Mouse (Mus musculus): ENCODE results near the gene Atp11a.

DNA sequence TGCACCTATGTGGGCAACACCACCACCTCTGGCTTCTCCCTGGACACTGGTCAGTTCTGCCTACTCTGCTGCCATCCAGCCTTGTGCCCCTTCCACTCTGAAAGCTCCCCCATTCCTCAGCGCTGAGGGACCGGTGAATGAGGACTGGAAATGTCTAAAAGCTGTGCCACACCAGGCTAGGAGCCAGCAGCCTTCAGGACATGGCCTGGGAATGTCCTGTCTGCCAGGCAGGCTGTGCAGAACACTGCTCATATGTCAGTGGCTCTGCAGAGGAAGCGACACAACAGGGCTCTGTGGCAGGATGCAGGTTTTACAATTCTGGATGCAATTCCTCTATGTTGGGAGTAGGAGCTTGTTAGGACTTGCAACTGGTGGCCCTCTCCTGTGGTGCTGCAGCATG lies 106.2 kb downstream of the Atp11a start:
- TF ChIP-seq CTCF (IDR thresholded peaks at IDR 0.05; ENCODE audit: extremely low read depth, insufficient read depth, low read length) (no peak), POLR2A (IDR thresholded peaks at IDR 0.05; ENCODE audit: extremely low read depth, insufficient read depth, low read length) (no peak)

Measured in cortical plate, adult 2 months (tissue).